Mouse (Mus musculus) small intestine, adult 2 months (tissue): ENCODE results near the gene Gm28308. TPM values are rescaled to one million over a fixed set of nuclear protein-coding genes. Genes with fewer than 3 reads are reported as not detected.
A peak's percentile ranks its signal among the peaks of the same experiment; 100 is the strongest.

Experiments
- H3K27ac ChIP-seq: fragments of 200-500 bp; 2 replicates; pipeline ENCODE4 v1.5.1; 2012; ENCODE audit warnings: low read depth, low read length, control low read depth, inconsistent platforms; ENCODE audit not compliant: insufficient read depth
- H3K27me3 ChIP-seq: fragments of 200-500 bp; 2 replicates; pipeline ENCODE4 v1.6.1; 2012; ENCODE audit warnings: mild to moderate bottlenecking, moderate library complexity, low read length, inconsistent platforms; ENCODE audit not compliant: control insufficient read depth, insufficient read depth
- H3K36me3 ChIP-seq: fragments of 200-500 bp; 2 replicates; pipeline ENCODE4 v1.6.1; 2012; ENCODE audit warnings: mild to moderate bottlenecking, low read length, control low read depth, inconsistent platforms; ENCODE audit not compliant: control insufficient read depth, insufficient read depth
- H3K4me1 ChIP-seq: fragments of 200-500 bp; 2 replicates; pipeline ENCODE4 v1.6.1; 2012; ENCODE audit warnings: low read length, inconsistent platforms, mixed read lengths; ENCODE audit not compliant: control insufficient read depth, insufficient read depth, insufficient read length
- H3K4me3 ChIP-seq: fragments of 200-500 bp; 2 replicates; pipeline ENCODE4 v1.5.1; 2012; ENCODE audit warnings: low read depth, mild to moderate bottlenecking, control low read depth, inconsistent platforms, low read length, moderate library complexity
- CTCF ChIP-seq: fragments of 200-500 bp; IDR thresholded peaks from 2 replicates; pipeline ENCODE4 v1.5.1; 2012; ENCODE audit warnings: low read depth, mild to moderate bottlenecking, control low read depth, inconsistent platforms, low read length, moderate library complexity, mixed read lengths; ENCODE audit not compliant: insufficient replicate concordance, insufficient read length; ENCODE audit errors: extremely low read depth
- POLR2A ChIP-seq: fragments of 200-500 bp; IDR thresholded peaks from 2 replicates; pipeline ENCODE4 v1.6.1; 2012; ENCODE audit warnings: low read depth, mild to moderate bottlenecking, control low read depth, inconsistent platforms, low read length, moderate library complexity
- WGBS: fragments of 180-500 bp; shearing (Covaris S2); methylation state at CpG from one replicate; pipeline ENCODE4 v1.1.7; 2018; 5-methylcytosine and 5-hydroxymethylcytosine counted together
- polyA plus RNA-seq: library from polyadenylated mRNA; depleted of rRNA; stranded (reverse); fragments of >200 nt; gene quantifications from 2 replicates; pipeline ENCODE4 v1.2.3, GENCODE M21; 2012

Gene Gm28308
- polyA plus RNA-seq, 1 experiment: 0.58 TPM

DNA sequence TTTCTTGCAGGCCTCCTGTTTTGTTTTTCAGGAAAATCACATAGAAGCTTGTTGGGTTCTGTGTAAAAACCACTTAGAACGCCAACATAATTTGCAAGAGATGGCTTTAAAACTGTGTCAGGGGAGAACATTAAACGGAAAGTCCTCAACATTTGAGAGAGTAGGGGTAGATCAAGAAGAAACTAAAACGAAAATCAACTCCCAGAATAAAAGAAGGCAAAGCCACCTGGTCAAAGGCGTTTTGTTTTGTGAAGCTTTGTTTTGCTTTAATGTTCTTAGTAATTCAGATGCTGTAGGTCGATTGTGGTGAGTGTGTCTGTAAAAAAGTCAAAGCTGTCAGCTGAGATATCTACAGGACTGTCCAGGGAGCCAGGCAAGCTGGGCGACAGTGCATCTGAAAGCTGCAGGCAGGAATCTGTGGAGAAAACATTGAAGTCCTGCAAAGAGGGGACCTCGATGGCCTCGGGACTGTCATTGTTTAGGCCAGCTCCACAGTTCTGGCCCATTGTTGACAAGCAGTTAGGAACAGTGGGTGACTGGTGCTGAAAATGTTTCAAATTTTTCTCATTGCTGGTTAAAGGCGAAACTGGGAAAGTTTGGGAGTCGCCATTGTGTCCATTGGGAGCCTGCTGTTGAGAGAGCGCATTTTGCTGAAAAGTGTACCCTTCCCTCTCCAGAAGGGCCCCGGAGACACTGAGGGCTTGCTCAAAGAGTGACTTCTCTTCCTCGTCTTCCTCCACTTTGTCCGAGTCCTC is 50.4 kb downstream of the Gm28308 start:
- Histone ChIP-seq H3K4me1 (peaks cover 5% of the 10 kb centered on the region), H3K27me3 (peaks cover 42% of the 10 kb centered on the region), H3K36me3 (no peaks in the 10 kb centered on the region), H3K4me3 (peak overlapping the region; percentile 34; the same call in 1 of the 2 replicates), H3K27ac (peak overlapping the region; percentile 72; the same call in 1 of the 2 replicates)
- 66% methylated on average over 14 of the region's 14 CpGs for WGBS
- TF ChIP-seq POLR2A (no peak), CTCF (no peak)

DNA sequence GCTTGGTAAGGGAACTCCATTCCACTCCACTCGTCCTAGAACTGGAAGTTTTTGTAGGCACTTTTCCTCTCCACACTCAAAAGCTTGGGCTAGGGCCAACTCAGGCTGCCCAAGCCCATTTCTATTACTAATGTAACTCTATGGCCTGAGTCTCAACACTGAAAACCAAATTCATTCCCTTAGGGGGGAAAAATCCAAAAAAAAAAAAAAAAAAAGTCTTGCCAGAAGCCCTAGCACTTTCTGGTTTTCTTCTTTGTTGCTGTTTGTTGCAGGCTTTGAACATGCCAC is 51.1 kb downstream of the Gm28308 start:
- peaks cover 5% of the 10 kb centered on the region for H3K4me1 ChIP-seq
- TF ChIP-seq POLR2A: no peak
- TF ChIP-seq CTCF: no peak
- H3K4me3 ChIP-seq: no peak overlapping the region
- H3K27me3 ChIP-seq: peaks cover 46% of the 10 kb centered on the region
- WGBS: 61% methylated on average over 1 of the region's 1 CpGs
- H3K27ac ChIP-seq: peak overlapping the region; percentile 7; the same call in 1 of the 2 replicates
- H3K36me3 ChIP-seq: no peaks in the 10 kb centered on the region

DNA sequence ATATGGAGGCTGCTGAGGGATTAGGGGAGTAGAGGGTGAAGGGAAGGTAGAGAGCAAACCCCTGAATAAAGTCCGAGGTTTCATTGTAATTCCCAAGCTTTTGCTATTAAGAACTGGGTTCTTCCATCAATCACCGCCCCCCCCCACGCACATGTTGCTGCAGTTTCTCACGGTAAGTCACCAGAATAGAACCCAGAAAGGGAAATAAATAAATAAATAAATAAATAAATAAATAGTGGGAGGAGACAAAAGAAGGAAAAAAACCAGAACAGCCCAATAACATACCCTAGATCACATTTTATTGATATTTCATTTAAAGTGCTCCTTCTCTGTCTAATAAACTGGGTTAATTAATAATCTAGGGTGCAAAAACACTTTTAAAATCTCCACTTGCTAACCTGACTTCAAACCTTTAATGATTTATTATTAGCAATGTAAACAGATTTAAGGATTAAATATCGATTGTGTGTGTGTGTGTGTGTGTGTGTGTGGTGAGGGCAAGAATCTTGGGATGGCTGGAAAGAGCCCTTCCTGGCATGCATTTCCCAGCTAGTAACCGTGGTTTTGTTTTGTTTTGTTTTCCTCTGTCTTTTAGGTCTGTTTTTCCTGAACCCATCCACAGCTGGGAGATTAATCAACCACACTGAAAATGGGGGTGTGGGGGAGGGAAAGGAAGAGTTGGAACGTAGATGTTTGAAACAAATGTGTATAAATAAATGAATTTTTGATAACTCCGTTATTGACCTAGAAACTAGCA is 51.6 kb downstream of the Gm28308 start:
- H3K4me1 ChIP-seq: peaks cover 5% of the 10 kb centered on the region
- peaks cover 46% of the 10 kb centered on the region for H3K27me3 ChIP-seq
- H3K4me3 ChIP-seq: peak overlapping the region; percentile 31; the same call in 1 of the 2 replicates
- WGBS: 37% methylated on average over 8 of the region's 8 CpGs
- H3K27ac ChIP-seq: peak overlapping the region; percentile 7; the same call in 1 of the 2 replicates
- no peaks in the 10 kb centered on the region for H3K36me3 ChIP-seq
- no peak for TF ChIP-seq CTCF
- no peak for TF ChIP-seq POLR2A

DNA sequence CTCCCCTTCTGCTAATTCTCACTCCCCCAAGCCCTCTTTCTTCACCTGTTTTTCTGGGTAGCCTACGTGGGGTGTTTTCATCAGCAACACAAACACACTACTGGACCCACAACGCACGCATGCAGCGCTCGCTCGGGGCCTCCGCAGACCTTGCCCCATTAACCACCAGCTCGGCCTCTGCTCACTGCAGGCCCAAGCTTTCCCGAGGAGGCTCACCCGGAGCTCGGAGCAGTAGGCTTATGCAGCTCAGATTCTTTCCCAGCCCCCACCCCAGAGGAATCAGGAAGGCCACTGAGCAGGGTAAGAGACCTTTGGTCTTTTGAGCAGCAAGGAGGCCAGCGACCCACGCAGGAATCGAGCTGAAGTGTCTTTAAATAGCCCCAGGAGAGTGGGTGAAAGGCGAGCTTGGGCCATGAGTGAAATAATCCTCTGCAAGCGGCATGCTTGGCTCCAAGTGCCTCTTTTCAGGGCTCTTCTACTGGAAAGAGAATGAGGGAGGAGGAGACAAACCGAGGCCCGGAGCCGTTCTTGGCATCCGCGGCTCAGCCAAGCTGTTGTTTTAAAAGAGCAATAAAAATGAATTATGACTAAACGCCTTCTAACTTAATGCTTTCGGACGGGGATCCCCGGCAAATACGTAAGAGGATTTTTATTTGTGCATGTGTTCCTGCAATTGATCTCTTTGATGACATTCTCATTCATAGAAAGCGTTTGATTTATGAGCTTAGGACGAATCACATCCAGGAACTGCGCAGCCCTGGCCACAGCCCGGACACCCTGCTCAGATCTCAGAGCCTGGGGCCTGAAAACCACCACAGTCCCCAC is 52.4 kb downstream of the Gm28308 start:
- 7% methylated on average over 30 of the region's 30 CpGs for WGBS
- peak overlapping the region; percentile 69 for H3K27ac ChIP-seq

DNA sequence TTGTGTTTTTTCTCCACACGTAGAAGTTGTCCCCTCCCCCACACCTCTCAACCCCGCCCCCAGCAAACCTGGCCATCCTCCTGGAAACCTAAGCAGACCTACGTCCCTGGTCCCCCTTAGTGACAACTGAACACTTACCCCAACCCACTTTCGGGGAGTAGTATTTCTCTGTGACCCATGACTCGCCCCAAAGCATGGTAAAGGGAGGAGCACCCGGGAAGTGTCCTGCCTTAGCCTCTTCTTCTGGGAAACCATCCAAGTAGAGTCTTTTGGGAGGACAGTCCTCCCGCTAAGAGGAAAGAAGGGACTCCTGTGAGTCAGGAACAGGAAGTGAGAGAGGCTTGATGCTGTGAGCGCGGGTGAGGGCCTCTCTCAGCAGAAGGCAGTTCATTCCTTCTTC is 53.2 kb downstream of the Gm28308 start:
- no peak for TF ChIP-seq CTCF
- TF ChIP-seq POLR2A: no peak
- Histone ChIP-seq H3K27me3 (peaks cover 42% of the 10 kb centered on the region), H3K27ac (no peak overlapping the region), H3K4me1 (peaks cover 5% of the 10 kb centered on the region), H3K4me3 (no peak overlapping the region), H3K36me3 (no peaks in the 10 kb centered on the region)
- 30% methylated on average over 9 of the region's 9 CpGs for whole genome bisulfite sequencing

More for the DNA sequence above, 52.4 kb downstream of the Gm28308 start:
- no peaks in the 10 kb centered on the region for H3K36me3 ChIP-seq
- no peak for TF ChIP-seq POLR2A
- no peak for TF ChIP-seq CTCF
- H3K27me3 ChIP-seq: peaks cover 43% of the 10 kb centered on the region
- peaks cover 5% of the 10 kb centered on the region for H3K4me1 ChIP-seq
- H3K4me3 ChIP-seq: peak overlapping the region; percentile 35

DNA sequence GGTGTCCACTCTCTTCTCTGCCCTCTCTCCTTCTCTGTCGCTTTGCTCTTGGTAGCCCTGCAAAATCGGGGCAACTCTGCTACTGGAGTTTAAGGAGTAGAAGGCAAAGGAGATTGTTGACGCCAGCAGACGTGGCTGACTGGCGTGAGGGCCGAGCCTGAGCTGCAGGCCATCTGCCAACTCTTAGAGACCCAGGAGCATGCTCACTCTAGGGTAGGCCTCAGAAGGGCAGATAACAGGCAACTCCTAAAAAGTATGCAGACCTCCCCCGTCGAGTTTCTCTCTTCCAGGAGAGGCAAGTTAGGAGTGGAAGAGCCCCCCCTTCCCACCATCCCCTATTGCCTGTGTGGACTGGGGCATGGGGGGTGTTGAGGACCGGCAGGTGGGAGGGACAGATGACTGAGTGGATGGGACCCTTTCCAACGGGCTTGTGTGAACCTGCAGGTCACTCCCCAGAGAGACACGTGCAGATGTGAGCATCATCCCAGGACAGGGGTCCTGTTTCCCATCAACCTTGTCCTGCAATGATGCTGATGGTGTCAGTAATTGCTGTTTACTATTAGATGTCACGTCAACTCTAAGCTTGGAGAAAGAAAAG is 53.9 kb downstream of the Gm28308 start:
- peaks cover 40% of the 10 kb centered on the region for H3K27me3 ChIP-seq
- 33% methylated on average over 12 of the region's 12 CpGs for WGBS
- H3K36me3 ChIP-seq: no peaks in the 10 kb centered on the region
- H3K4me1 ChIP-seq: peaks cover 5% of the 10 kb centered on the region; the same call in 1 of the 2 replicates
- peak overlapping the region; percentile 79 for H3K4me3 ChIP-seq
- peak overlapping the region; percentile 66 for H3K27ac ChIP-seq
- TF ChIP-seq CTCF: no peak
- no peak for TF ChIP-seq POLR2A
